Mouse (Mus musculus) CH12.LX (cell line): Measurements from ENCODE around the gene Grk5.

Experiments used
- CTCF ChIP-seq, 2 experiments: IDR thresholded peaks in 1 of 2; conservative IDR thresholded peaks in 1 of 2; 2 replicates each; pipeline ENCODE4 v1.5.1; 2011 to 2012; ENCODE audit warnings: low read depth in 2 of 2, low read length in 2 of 2, improper control_type of control experiment in 1 of 2, inconsistent platforms in 1 of 2, mild to moderate bottlenecking in 1 of 2, moderate library complexity in 1 of 2
- E2F4 ChIP-seq: IDR thresholded peaks from 2 replicates; pipeline ENCODE4 v1.6.1; 2011; ENCODE audit warnings: low read depth, low read length, improper control_type of control experiment; ENCODE audit not compliant: insufficient replicate concordance
- EP300 ChIP-seq: IDR thresholded peaks from 2 replicates; pipeline ENCODE4 v1.6.1; 2011; ENCODE audit warnings: low read length, improper control_type of control experiment
- MYC ChIP-seq: IDR thresholded peaks from 2 replicates; pipeline ENCODE4 v1.6.1; 2011; ENCODE audit warnings: low read depth, mild to moderate bottlenecking, improper control_type of control experiment, low read length
- NELFE ChIP-seq: IDR thresholded peaks from 2 replicates; pipeline ENCODE4 v1.6.1; 2011; ENCODE audit warnings: low read depth, low read length, improper control_type of control experiment
- POLR2A ChIP-seq: IDR thresholded peaks from 2 replicates; pipeline ENCODE4 v1.6.1; 2011; ENCODE audit warnings: low read depth, mild to moderate bottlenecking, improper control_type of control experiment, low read length
- RCOR1 ChIP-seq: conservative IDR thresholded peaks from 2 replicates; pipeline ENCODE4 v1.6.1; 2012; ENCODE audit warnings: low read depth, mild to moderate bottlenecking, inconsistent platforms, low read length, improper control_type of control experiment
- ZNF384 ChIP-seq: IDR thresholded peaks from 2 replicates; pipeline ENCODE4 v1.6.1; 2012; ENCODE audit warnings: low read depth, low read length, improper control_type of control experiment, inconsistent platforms

DNA sequence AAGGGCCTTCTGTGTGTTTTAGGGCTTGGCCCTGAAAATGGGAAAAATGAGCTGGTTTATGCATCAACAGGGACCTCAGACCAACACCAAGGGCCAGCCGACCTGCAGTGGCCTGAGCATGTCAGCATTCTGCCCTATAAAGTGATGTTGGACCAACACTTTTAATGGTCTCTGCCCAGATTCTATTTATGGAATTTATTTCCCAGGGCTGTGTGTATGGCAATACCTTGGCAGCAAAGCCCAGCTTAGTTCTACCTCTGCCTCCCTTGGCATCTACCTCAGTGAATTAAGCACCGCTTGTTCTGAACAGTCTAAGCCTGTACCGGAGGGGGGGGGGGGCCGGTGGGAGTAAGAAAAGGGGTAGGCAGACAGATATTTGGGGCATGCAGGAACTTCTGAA is 108.2 kb downstream of the Grk5 start:
- TF ChIP-seq E2F4 (no peak), RCOR1 (no peak), POLR2A (no peak), EP300 (no peak), ZNF384 (no peak), MYC (no peak), CTCF (conservative IDR thresholded peaks at IDR 0.05 in 1 of 2, IDR thresholded peaks at IDR 0.05 in 1 of 2; ENCODE audit: low read depth in 2 of 2, low read length in 2 of 2) (no peak), NELFE (no peak)
